Mouse (Mus musculus) heart, postnatal 0 days (tissue): ENCODE data around the gene Fam234b.
A peak's percentile ranks its signal among the peaks of the same experiment; 100 is the strongest.

Experiments
- CTCF ChIP-seq: IDR thresholded peaks from 2 replicates; pipeline ENCODE4 v1.5.1; 2016; ENCODE audit warnings: antibody characterized with exemption, control low read depth, low read depth
- EP300 ChIP-seq: IDR thresholded peaks from 2 replicates; pipeline ENCODE4 v1.6.1; 2016; ENCODE audit warnings: antibody characterized with exemption, low read depth

DNA sequence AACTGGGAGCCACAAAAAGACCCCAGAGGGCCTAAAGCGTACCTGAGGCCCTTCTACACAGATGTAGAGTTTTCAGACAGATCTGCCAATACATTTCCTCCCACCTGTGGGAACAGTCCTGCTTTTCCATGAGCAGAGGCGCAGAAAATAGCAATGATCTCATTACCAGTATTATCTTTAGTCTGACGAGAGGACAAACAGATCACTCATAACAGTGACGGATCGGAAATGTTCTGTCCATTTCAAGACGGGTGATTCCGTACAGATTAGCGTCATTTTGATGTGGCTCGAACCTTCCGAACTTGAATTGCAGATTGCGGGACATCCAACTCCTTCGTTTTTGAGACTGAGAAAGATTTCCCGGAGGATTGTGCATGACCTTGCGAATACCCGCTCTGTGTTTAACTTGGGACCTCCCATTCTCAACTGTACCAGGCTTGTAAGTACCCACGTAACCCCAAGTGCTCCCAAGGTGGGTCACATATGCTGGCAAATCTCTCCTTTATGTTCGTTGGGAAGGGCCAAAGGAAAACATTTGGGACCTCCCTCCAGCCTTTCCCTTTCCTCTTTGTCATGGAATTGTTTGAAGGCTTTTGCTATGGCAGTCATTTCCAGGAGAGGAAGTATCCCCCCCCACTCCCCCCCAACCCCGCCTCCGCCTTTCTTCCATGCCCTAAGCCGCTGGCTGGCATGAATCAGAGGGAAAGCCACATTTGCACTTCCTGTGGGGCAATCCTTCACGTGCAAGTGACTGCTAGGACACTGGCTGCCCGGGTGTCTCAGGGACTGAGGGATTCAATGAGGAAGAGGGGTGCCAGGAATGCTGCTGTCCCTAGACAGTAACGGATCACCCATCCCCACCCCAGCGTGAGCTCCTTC, 54.3 kb downstream of the Fam234b start:
- TF ChIP-seq CTCF: no peak
- TF ChIP-seq EP300: 0 out of 2 replicates have a peak, but pooled peaks have one; percentile 23
